Mouse (Mus musculus): ENCODE measurements at regions not wholly inside any gene's neighbourhood (a gene's known extent, or its start where the extent isn't known, plus 50 kb on each side); places are given as distances from the start of the nearest gene placed in this dataset.

DNA sequence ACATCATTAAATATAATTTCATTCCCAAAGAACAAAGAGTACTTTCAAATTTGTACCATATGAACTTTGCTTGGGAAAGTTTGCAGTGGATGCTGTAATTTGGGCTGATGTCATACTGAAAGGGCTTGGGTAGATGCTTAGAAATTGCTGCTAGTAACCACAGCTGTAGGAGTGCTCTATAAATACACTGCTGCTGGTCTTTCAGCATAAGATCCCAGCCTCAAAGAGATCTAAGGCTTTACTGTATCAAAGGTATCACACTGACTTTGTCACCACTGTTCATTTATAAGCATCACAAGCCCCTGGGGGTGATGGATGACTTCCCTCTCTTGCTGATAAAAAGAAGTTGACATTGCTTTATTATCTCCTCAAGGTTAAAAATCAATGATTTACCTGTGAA lies 497.2 kb downstream of the Pla2g4a start:
- Histone ChIP-seq H3K36me3 (replicated peaks) (no peaks in the 10 kb centered on the region), H3K4me2 (no peak overlapping the region), H3K27me3 (replicated peaks) (no peaks in the 10 kb centered on the region), H3K9ac (no peak overlapping the region), H3K4me3 (no peak overlapping the region), H3K27ac (no peak overlapping the region), H3K4me1 (no peaks in the 10 kb centered on the region), H3K9me3 (no peaks in the 10 kb centered on the region)
- peak; percentile 81 for ATAC-seq (replicated peaks)

DNA sequence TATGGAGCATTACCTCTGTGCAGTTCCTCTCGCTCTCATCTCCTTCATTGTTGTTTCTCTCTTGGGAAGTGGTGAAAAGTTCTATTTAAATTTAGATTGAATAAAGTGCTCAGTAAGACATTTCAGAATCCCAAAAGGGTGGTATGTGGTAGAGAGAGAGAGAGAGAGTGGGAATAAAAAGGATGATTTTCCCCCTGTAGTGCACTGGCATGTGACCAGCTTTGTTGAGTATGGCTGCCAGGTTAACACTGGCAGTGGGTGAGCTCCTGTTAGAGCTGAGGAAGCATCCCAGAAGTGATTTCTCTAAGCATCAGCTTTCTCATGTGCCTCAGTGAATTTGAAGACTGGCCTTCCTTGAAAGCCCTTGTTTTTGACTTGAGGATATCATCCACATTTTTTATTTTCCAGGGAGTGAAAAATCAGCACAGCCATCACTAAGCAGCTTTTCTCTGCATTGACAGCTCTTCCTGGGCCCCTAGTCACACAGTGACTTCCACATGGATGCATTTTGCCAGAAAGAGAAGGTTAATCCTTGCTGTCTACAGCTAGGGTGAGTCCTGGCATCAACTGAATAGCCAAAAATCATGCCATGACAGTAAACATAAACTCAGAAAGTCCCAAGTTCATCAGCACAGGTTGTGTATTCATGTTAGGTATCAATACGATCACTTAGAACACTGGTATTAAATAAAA lies 511.1 kb downstream of the Pla2g4a start:
- Histone ChIP-seq H3K9ac (no peak overlapping the region), H3K9me3 (no peaks in the 10 kb centered on the region), H3K4me1 (no peaks in the 10 kb centered on the region), H3K4me3 (no peak overlapping the region), H3K36me3 (replicated peaks) (no peaks in the 10 kb centered on the region), H3K4me2 (no peak overlapping the region), H3K27me3 (replicated peaks) (no peaks in the 10 kb centered on the region), H3K27ac (no peak overlapping the region)
- no peak for ATAC-seq (replicated peaks)
- WGBS: 81% methylated on average over 2 of the region's 2 CpGs

DNA sequence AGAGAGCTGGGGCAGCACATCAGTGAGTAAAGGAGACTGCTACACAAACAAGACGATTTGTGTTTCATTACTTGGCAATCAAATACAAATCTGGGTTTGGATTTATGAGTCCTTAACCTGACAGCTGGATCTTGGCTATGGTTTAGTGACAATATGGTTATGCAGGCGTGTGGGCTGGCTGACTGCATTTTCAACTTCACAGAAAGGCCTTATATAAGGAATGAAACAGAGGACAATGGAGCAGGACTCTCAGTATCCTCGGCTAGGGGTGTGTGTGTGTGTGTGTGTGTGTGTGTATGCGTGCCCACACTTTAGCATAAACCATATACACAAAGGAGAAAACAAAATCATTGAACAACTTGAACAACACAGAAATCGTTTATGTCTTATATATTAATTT lies 512.6 kb downstream of the Pla2g4a start:
- no peaks in the 10 kb centered on the region for H3K27me3 ChIP-seq (replicated peaks)
- 69% methylated on average over 5 of the region's 5 CpGs for WGBS
- H3K4me1 ChIP-seq: no peaks in the 10 kb centered on the region
- no peak for ATAC-seq (replicated peaks)
- no peak overlapping the region for H3K4me3 ChIP-seq
- H3K27ac ChIP-seq: no peak overlapping the region
- no peak overlapping the region for H3K4me2 ChIP-seq
- H3K9ac ChIP-seq: no peak overlapping the region
- no peaks in the 10 kb centered on the region for H3K36me3 ChIP-seq (replicated peaks)
- no peaks in the 10 kb centered on the region for H3K9me3 ChIP-seq

DNA sequence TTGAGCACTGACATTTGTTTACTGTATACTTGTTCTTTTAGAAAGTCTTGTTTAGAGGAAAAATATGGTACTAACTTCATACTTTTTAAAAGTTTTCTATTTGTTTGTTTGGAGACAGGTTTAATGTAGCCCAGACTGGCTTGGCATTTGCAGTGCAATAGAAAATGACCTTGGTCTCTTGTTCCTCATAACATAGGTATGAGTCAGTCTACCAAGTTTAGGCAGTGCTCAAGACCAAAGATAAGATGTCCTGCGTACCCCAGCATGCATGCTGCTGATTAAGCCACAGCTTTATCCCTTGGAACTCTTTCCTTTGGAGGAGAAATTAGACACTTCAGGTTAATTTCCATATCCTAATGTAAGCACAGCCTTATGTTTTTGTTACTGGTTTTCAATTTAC lies 550.1 kb downstream of the Pla2g4a start:
- no peaks in the 10 kb centered on the region for H3K27me3 ChIP-seq (replicated peaks)
- WGBS: 75% methylated on average over 1 of the region's 1 CpGs
- H3K36me3 ChIP-seq (replicated peaks): no peaks in the 10 kb centered on the region
- H3K9ac ChIP-seq: no peak overlapping the region
- no peak overlapping the region for H3K27ac ChIP-seq
- no peak for ATAC-seq (replicated peaks)
- H3K4me2 ChIP-seq: no peak overlapping the region
- H3K4me3 ChIP-seq: no peak overlapping the region
- H3K4me1 ChIP-seq: no peaks in the 10 kb centered on the region
- H3K9me3 ChIP-seq: no peaks in the 10 kb centered on the region

DNA sequence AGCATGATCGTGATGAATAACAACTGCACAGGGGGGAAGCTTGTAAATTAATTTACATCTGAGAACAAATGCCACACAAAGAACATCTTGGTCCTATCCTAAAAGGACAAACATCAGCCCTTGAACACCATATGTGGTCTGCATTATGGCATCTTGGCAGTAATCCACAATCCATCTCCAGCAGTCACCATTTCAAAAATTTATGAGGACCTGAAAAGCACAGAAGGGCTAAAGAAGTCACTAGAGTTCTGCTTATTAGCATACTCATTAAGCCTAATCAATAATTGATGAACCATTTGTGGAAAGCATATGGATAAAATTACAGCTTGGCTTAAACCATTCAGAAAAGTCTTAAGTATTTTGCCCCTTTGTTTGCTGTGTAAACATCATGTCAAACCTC lies 555.7 kb downstream of the Pla2g4a start:
- ATAC-seq (replicated peaks): peak; percentile 76
- Histone ChIP-seq H3K4me3 (no peak overlapping the region), H3K9me3 (no peaks in the 10 kb centered on the region), H3K9ac (no peak overlapping the region), H3K4me2 (no peak overlapping the region), H3K27me3 (replicated peaks) (no peaks in the 10 kb centered on the region), H3K36me3 (replicated peaks) (no peaks in the 10 kb centered on the region), H3K27ac (no peak overlapping the region), H3K4me1 (no peaks in the 10 kb centered on the region)
- 45% methylated on average over 1 of the region's 1 CpGs for WGBS

DNA sequence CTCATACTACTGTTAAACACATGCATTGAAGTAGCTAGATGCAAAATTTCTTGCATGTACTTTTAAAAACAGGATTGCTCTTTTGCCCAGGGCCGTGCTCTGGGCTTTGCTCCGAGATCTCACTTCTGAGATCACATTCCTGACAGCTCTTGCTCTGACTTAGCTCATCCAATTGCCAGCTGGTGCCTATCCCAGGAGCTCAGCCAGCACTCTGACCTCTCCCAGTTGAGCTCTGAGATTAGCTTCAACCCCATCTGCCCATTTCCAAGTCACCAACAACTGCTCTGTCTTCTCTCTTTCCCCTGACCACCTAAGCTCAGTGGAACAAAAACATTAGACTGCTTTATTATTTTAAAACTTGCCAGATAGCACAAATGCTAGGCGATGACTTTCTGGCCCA lies 572.4 kb downstream of the Pla2g4a start:
- Histone ChIP-seq H3K36me3 (replicated peaks) (no peaks in the 10 kb centered on the region), H3K9me3 (no peaks in the 10 kb centered on the region), H3K9ac (no peak overlapping the region), H3K4me3 (no peak overlapping the region), H3K27me3 (replicated peaks) (no peaks in the 10 kb centered on the region), H3K27ac (no peak overlapping the region), H3K4me2 (no peak overlapping the region), H3K4me1 (no peaks in the 10 kb centered on the region)
- ATAC-seq (replicated peaks): no peak
- WGBS: 77% methylated on average over 3 of the region's 3 CpGs

DNA sequence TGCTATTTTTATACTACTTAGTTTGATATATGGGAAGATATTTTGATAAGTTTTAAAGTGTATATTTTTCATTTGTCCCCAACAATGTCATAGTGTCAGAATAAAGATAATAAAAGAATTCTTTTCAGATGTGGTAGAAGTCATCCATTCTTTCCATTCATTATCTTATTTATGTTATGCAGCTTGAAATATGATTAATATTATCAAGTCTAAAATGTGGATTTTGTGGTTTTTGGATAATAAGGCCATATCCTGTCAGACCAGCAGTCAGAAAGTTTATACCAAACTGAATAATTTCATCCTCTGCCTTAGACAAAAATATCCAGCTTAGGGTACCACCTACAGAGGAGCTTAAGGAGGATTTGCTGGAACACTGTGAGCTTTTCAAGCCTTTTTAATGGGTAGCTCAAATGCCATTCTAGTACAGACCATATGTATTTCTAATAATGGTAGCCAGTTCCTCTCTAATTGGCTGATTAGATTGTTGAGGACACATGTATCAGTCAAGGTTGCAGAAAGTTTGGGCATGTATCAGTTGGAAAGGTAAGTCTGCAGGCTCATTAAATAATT lies 609.7 kb downstream of the Pla2g4a start:
- Histone ChIP-seq H3K27me3 (replicated peaks) (no peaks in the 10 kb centered on the region), H3K4me1 (no peaks in the 10 kb centered on the region), H3K9ac (no peak overlapping the region), H3K4me3 (no peak overlapping the region), H3K27ac (no peak overlapping the region), H3K9me3 (no peaks in the 10 kb centered on the region), H3K36me3 (replicated peaks) (no peaks in the 10 kb centered on the region), H3K4me2 (no peak overlapping the region)
- ATAC-seq (replicated peaks): no peak

DNA sequence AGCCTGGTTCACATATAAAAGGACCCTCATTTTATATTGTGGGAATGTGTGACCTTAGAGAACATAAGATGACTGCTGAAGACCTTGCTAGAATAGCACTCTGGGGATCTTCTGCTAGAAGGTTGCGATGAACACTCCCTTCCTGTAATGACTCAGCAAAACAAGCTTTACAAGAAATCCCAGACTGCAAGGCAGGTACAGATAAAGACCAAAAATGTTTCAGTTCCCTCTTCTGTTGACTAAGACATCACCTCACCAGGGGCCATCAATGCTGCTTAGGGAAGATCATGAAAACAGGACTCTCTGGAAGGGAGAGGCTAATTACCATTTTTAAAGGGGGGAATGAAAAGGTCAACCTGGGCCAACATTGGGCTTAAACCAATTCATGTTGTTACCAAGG lies 613.7 kb downstream of the Pla2g4a start:
- Histone ChIP-seq H3K27me3 (replicated peaks) (no peaks in the 10 kb centered on the region), H3K4me2 (no peak overlapping the region), H3K4me3 (no peak overlapping the region), H3K27ac (no peak overlapping the region), H3K36me3 (replicated peaks) (no peaks in the 10 kb centered on the region), H3K9me3 (no peaks in the 10 kb centered on the region), H3K9ac (no peak overlapping the region), H3K4me1 (no peaks in the 10 kb centered on the region)
- no peak for ATAC-seq (replicated peaks)
- WGBS: 85% methylated on average over 1 of the region's 1 CpGs

DNA sequence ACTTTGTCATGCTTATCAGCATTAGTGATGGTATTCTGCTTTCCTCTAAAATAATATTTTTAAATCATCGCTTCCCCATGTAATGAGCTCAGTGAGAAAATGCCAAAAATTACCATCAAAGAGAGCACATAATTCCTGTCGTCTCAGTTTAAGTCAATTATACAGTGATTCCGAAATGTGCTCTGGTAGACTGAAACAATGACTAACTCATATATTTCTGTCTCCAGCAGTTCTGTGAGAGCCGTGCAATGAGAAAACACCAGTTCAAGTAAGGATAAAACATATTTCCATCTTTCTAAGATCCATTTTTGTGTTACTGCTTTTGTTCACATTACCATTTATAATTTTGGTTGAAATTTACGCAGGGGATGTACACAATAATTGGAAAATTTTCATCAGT lies 622.9 kb downstream of the Pla2g4a start:
- H3K36me3 ChIP-seq (replicated peaks): no peaks in the 10 kb centered on the region
- WGBS: 81% methylated on average over 5 of the region's 5 CpGs
- no peak overlapping the region for H3K27ac ChIP-seq
- H3K27me3 ChIP-seq (replicated peaks): no peaks in the 10 kb centered on the region
- no peaks in the 10 kb centered on the region for H3K9me3 ChIP-seq
- no peak overlapping the region for H3K9ac ChIP-seq
- H3K4me3 ChIP-seq: no peak overlapping the region
- H3K4me1 ChIP-seq: no peaks in the 10 kb centered on the region
- no peak for ATAC-seq (replicated peaks)
- no peak overlapping the region for H3K4me2 ChIP-seq

DNA sequence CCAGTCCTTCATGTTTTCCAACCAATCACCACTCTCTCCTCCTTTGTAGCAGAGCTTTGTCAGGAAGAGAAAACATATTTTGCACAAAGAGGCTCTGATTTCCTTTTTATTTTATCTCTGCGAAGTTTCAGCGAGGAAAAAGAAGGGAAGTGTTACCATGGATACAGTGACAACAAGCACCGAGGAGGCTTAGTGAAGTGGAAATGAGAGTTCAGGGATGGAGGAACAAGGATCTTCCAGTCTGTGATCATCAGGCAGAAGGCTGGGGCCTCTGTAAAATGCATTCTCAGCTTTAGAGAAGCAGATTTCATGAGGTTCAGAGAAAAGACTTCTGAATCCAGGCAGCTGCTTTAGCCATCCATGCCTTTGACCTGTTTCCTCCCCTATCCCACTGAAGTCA lies 628.9 kb downstream of the Pla2g4a start:
- Histone ChIP-seq H3K36me3 (replicated peaks) (no peaks in the 10 kb centered on the region), H3K4me1 (no peaks in the 10 kb centered on the region), H3K27me3 (replicated peaks) (no peaks in the 10 kb centered on the region), H3K27ac (0 out of 2 replicates have a peak overlapping the region, but pooled peaks have one; percentile 38), H3K4me2 (no peak overlapping the region), H3K4me3 (no peak overlapping the region), H3K9ac (no peak overlapping the region), H3K9me3 (no peaks in the 10 kb centered on the region)
- peak; percentile 79 for ATAC-seq (replicated peaks)
- WGBS: 3% methylated on average over 3 of the region's 3 CpGs

DNA sequence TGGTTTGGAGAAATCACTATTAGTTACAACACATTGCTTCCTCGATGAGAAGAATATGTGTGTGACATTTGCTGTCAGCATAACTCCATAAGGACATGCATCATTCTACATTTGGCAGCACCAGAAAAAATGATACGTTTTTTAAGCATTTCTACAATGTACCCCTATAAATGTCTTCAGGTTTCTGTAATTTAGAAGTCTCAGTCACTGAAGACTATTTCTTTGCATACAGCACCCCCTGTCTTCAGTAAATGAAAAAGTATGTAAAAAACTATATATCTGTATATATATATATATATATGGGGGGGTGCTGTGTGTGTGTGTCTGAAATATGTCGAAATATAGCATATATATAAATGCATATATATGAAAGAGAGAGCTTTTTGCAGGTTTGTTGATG lies 633.9 kb downstream of the Pla2g4a start:
- no peak overlapping the region for H3K27ac ChIP-seq
- no peaks in the 10 kb centered on the region for H3K4me1 ChIP-seq
- ATAC-seq (replicated peaks): no peak
- H3K4me2 ChIP-seq: no peak overlapping the region
- no peak overlapping the region for H3K4me3 ChIP-seq
- no peaks in the 10 kb centered on the region for H3K9me3 ChIP-seq
- H3K9ac ChIP-seq: no peak overlapping the region
- 69% methylated on average over 3 of the region's 3 CpGs for WGBS
- H3K27me3 ChIP-seq (replicated peaks): no peaks in the 10 kb centered on the region
- no peaks in the 10 kb centered on the region for H3K36me3 ChIP-seq (replicated peaks)

DNA sequence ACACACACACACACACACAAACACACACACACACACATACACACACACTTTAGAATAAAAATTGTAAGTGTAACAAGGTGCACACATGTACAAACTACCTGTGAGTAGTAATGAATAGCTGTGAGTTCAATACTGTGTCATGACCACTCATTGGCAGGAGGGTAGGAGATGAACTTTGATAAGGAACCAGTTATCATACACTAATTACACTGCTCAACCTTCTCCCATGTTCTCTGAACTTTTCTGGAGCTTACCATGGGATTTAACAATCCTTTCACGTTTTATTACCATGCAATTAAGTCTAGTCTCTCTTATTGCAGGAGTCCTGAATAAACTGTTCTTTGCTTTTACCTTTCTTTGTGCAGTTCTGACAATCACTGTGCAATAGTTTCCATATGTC lies 638.0 kb downstream of the Pla2g4a start:
- Histone ChIP-seq H3K4me3 (no peak overlapping the region), H3K9ac (no peak overlapping the region), H3K4me1 (no peaks in the 10 kb centered on the region), H3K27me3 (replicated peaks) (no peaks in the 10 kb centered on the region), H3K4me2 (no peak overlapping the region), H3K27ac (no peak overlapping the region), H3K9me3 (no peaks in the 10 kb centered on the region), H3K36me3 (replicated peaks) (no peaks in the 10 kb centered on the region)
- ATAC-seq (replicated peaks): no peak
- 67% methylated on average over 1 of the region's 1 CpGs for WGBS

DNA sequence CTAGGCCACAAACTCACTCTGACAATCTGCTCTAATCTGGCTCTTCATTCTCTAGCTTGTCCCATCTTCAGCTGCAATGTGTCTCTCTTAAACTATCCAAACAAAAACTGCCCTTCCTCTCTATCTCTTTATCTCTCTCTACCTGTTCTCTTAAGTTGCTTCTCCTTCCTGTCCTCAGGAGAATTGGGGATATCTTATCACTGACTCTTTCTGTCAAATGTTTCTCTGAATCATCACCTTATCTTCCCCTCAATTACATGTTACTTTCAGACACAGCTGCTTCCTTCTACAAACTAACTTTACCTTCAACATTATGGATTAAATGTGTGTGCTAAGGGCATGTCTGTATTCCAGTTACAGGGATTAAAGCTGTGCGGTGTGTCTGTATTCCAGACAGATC lies 671.4 kb downstream of the Pla2g4a start:
- 98% methylated on average over 1 of the region's 1 CpGs for WGBS
- H3K9ac ChIP-seq: no peak overlapping the region
- no peaks in the 10 kb centered on the region for H3K4me1 ChIP-seq
- H3K36me3 ChIP-seq (replicated peaks): no peaks in the 10 kb centered on the region
- H3K27me3 ChIP-seq (replicated peaks): no peaks in the 10 kb centered on the region
- no peak overlapping the region for H3K4me2 ChIP-seq
- H3K27ac ChIP-seq: no peak overlapping the region
- H3K4me3 ChIP-seq: no peak overlapping the region
- no peak for ATAC-seq (replicated peaks)
- H3K9me3 ChIP-seq: no peaks in the 10 kb centered on the region
